Mouse (Mus musculus) Muller cell, postnatal 12 days (primary cell): Measurements from ENCODE around the gene Pde10a.

ENCODE experiments used
- DNase-seq: peaks from one replicate; pipeline ENCODE4 v3.0.0-alpha.2; 2015; ENCODE audit errors: inconsistent ontology term

Gene Pde10a

DNA sequence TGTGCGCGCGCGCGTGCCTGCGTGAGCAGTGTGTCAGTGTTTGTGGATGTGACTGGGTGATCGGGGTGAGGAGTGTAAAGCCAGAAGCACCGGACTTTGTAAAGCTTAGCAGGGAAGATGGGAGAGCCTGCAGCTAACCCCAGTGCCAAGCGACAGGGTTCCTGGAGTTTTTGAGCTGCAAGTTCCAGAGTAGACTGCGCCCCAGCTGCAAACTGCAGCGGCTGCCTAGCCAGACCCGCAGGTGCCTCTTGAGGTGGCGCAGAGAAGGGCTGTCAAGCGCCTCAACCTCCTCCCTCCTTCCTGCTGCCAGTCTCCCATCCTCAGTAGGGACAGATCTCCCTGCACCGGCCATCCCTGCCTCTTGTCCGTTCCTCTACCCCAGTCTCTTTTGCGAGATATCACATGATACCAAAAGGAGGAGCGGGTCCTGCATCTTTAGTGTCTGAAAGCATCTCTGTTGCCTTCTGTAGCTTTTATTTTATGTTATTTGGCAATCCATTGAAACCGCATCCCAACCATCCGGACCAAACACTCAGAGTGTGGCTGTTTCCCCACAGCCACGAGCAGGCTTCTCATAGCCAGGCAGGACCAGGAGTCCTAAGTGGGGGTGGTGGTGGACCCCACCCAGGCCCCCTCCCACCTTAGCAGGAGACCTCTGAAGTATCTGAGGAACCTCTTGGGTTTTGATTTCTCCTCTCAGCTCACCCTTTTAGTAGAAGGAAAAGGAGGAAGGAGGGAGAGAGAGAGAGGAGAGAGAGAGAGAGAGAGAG is 984 bp downstream of the Pde10a start:
- DNase-seq, result no peak

DNA sequence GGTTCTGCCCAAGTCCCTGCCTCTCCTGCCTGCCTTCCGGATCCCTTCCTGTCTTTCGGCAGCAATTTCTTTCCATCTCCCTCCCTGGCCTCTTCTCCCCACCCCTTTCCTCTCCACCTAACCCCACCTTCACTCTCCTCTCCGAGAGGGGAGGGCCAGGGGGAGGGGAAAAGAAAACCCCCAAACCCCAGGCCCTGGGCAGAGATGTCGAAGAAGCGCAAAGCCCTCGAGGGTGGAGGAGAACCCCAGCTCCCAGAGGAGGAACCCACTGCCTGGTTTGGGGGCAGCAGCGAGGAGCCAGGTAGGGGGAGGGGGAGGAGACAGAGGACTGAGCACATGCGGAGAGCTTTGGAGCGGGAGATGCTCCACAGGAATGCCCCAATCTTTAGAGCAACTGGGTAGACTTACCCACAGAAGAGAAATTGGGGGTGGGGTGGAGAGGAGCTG is 1.7 kb downstream of the Pde10a start:
- DNase-seq, result no peak

GRCm38 (mm10) chr17:8528641-8529040 is 3.5 kb downstream of the Pde10a start:
- no peak for DNase-seq

DNA sequence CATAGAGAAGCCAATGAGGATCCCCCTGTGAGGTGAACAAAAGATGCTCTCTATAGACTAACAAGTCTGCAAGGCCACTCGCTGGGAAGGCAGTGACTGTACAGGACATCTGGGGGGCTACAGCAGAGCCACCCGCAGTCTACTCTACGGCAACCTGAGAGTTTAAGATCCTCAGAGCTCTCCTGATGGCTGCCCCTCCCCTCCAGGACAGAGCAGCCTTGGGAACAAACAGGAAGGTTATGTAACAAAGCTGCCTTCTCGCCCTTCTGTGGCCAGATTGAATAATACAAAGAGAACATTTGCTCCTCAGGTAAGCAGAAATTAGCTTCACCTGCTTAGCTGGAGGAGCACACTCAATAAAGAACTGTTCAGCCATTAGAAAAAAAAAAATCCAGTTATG is 7.4 kb downstream of the Pde10a start:
- DNase-seq, result no peak

DNA sequence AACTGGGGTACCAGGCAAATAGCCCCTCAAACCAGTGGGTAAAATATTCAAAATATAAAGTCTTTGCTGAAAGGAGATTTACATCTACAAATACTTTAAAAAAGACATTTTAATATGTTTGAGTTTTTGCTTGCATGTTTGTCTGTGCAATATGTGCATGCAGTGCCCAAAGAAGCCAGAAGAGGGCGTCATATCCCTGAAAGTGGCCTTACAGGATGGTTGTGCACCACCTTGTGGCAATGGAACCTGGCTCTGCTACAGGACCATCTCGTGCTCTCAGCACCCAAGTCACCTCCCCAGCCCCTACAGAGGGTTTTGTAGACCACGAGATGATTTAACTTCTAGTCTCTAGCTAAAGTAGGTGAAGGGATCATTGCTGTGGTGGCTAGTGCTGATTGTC is 8.7 kb downstream of the Pde10a start:
- DNase-seq, result no peak

DNA sequence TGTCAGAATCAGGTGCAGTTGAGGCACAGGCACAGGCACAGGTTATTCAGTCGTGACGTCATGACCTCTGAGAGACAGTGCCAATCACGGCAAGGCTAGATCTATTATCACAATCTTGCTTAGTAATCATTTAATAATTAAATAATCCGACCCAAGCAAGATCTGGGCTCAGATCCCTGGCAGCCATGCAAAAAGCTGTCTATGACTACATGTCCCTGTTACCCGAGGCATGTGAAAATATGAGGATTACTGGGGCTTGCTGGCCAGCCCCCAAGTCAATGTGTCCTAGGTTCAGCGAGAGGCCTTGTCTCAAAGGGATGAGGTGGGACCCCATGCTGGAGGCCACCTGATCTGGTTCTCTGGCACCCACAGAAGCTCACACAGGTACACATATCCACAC is 11.3 kb downstream of the Pde10a start:
- DNase-seq, result no peak

GRCm38 (mm10) chr17:8538102-8538501 is 12.9 kb downstream of the Pde10a start:
- DNase-seq, result no peak

DNA sequence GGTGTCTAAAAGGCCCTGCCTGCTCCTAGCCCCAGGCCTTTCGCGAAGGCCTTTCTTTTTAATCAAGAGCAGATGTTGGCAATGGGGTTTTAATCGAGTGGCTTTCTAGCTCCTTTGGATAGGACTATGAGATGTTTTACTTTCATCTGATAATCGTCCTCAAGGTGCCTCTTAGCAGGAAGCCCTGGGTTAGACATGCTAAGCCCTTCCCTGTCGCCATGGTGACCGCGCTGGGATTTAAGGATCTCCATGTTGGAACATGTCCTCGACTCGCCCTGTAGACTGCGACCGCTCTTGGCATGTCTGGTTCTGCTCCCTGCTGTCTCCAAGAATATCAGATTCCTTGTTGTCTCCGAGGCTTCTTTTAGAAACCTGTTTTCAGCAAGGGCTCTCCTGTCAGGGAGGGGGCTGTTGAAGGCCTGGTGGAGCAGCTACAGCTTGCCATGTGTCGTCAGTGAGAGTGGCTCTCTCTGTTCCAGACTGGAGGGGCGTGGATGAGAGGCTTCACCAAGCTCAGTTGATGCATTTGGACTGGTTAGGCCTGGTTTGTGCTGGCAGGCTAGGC is 16.9 kb downstream of the Pde10a start:
- no peak for DNase-seq

GRCm38 (mm10) chr17:8546366-8546765 is 21.2 kb downstream of the Pde10a start:
- no peak for DNase-seq

DNA sequence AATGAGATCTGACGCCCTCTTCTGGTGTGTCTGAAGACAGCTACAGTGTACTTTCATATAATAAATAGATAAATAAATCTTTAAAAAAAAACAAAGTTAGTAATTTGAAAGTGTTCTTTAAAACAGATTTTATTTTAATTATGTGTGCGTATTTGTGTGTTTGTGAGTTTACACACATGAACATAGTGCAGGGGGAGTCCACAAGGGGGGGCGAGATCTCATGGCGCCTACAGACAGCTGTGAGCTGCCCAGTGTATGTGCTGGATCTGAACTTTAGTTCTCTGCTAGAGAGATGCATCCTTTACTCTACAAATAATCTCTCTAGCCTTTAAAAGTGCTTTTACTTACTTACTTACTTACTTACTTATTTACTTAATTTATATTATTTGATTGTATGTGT is 23.6 kb downstream of the Pde10a start:
- no peak for DNase-seq

GRCm38 (mm10) chr17:8551641-8552040 is 26.5 kb downstream of the Pde10a start:
- no peak for DNase-seq

DNA sequence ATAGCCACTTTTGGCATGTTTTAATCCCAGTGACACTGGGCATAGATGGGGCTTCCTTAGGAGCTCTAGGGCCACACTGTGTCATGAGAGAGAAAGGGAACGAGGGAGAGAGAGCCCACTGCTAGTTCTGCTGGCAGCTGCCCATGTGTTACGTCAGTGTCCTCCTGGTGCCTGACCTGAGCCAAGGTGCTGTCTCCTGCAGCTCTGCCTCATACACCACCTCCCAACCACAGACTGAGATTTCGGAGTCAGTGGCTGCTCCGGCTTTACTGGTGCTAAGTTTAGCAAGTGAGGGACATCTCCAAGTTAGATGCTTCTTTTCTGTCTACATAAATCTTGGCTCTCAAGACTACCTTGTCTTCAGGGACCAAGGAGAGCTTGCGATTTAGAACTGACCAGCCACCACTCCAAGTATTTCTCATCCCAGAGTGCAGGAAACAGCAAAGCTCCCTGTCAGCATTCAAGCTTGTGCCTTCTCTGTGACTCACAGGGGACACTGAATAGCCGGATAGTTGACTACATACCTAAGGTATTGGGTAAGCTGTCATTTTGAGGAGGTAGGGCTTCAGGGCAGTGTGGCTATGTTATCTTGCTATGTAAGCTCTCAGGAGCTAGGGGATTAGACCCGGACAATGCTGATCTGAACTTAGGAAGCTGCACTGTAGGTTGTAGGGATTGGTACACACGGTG is 27.3 kb downstream of the Pde10a start:
- peak; percentile 65 for DNase-seq

DNA sequence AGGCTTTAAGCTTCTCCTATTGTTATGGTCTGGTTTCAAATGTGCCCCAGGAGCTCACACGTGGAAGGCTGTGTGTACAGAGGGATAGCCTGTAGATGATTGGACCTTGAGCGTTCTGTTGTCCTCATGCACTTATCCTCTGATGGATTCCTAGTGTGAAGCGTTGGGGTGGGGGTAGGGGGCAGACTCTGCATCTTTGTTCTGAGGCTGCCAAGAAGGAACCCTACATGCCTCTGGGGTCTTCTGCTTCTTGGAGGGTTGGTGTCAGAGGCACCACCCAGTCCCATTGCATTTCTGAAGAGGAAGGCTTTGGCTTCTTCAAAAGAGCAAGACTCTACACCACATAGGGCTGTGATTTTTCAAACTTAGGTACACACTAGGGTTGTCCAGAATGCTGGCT is 28.4 kb downstream of the Pde10a start:
- no peak for DNase-seq

- no peak for DNase-seq
These were observed 29.0 kb downstream of the Pde10a start for GRCm38 (mm10) chr17:8554219-8554618.

DNA sequence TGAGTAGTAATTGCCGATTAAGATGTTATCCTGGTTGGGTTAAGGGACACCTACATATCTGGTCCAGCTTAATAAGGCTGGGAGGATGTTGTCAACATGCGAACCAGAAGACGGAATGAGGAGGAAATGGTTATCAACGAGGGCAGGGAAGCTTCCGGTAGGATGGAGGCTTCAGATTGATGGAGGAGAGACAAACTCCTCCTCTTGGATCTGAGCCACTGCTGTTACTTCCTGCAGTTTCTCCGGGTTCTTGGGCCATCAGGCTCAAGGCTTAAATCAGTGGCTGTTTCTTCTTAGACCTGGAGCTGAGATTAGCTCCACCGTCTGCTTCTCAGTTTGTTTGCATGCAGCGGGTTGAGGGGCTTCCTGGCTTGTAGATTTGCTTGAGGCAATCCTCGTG is 30.6 kb downstream of the Pde10a start:
- DNase-seq, result no peak

GRCm38 (mm10) chr17:8556223-8556622 is 31.1 kb downstream of the Pde10a start:
- no peak for DNase-seq

DNA sequence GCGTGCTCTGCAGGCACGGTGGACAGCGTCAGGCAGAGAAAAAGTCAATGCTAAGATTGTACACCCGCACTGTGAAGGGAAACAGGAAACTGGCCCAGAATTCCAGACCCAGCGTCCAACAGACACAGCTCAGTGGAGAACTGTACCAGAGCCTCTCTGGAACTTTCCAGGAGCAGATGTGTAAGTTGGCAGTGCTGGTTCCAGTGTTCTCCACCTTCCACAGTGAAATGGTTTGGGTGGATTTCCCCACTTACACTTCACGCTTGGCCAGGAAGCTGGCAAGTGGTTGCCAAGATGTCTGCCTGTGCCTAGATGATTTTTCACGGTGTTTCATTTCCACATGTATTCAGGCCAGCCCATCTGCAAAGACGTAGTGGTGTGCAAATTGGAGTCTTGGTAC is 32.8 kb downstream of the Pde10a start:
- DNase-seq, result no peak

DNA sequence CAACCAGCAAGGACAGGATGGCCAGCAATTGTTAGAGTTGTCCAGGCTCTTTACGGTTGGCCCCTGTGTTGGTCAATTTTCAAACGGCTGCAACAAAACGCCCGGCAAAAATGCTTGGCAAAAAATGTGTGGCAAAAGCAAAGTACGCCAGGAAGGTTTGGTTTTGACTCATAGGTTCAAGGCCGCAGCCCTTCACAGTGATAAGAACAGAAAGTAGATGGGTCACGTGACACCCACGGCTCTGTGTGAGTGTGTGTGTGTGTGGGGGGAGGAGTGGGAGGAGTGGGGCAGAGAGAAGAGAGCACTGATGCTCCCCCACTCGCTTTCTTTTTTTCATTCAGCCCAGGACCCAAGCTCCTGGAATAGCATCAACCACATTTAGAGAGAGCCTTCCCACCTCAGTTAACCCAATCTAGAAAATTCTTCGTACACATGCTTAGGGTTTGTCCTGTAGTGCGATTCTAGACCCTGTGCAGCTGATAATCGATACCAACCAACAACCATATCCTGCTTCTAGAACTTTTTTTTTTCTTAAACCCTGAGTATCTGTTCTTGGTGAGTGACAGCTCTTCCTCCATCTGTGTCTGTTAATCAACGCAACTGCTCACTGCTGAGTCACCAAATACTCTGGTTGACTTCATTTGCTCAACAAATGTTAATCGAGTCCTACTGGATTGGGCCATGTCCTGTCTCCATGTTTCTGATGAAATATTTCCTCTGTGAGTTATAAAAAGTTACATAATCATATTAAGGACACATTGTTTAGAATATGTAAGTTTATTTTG is 37.1 kb downstream of the Pde10a start:
- DNase-seq, result no peak

DNA sequence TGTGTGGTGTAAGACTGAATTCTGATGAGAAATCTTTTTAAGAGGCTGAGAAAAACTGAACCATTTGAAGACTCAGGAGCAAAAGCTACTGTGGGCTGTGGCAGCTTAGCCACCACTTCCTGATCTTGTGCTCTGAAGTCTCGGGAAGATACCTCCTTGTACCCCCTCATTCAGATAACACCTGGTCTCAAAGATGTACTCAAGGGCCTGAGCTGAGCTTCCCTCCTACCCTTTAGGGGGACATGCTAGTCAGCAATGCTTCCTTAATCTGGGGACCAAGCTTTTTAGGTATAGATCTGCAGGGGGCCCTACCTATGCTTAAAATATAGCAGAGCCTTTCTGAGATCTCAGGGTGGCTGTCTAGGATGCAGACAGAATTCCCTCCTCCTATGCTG is 37.7 kb downstream of the Pde10a start:
- DNase-seq, result no peak

DNA sequence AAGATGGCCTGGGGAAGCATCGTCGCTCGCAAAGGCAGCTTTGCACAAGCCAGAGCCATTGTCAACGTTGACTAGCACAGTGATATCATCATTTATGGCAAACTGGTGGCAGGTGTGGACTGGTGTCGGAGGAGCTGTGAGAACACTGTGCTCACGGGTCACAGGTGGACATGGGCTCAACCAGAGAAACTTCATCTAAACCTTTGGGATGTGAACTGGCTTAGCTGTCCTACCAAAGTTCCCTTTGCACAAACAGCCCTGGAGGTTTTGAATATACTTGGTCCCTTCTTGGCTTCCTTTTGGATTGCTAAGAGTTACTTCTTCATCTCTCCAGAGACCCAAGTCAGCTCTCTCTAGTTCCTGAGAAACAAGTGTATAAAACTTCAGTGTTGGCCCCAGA is 41.7 kb downstream of the Pde10a start, which contains the start of gene Gm17087:
Gm17087 (minus strand) TSS at position 101 of the 400 bp plus-strand sequence.
- DNase-seq, result no peak

GRCm38 (mm10) chr17:8573542-8574260 is 48.5 kb downstream of the Pde10a start:
- no peak for DNase-seq
